Comparison of ENCODE assay signal across 17 mouse cellular contexts in genomic region chr12:8470962-8471361, GRCm38 (mm10). TPM values are rescaled to one million over a fixed set of nuclear protein-coding genes. Genes with fewer than 3 reads are reported as not detected.
DNase-seq lines count a peak whose midpoint lies in the region; ATAC-seq and TF ChIP-seq lines count a peak whose summit lies in the region.
"Had no signal": no experiment of that assay in that cellular context is flagged by ENCODE, and none has a peak within 500 bp of the region (broad histone marks: within the 10 kb centered on the region; RNA-seq: fewer than 3 reads in every experiment).

No protein-coding gene starts in this region.

- no peak for ATAC-seq in midbrain, postnatal 0 days (ENCODE audit: low FRiP score)
- no peak for ATAC-seq in midbrain, embryonic 13.5 days
- ATAC-seq in activated CD4-positive, CD25-positive, alpha-beta regulatory T cell, adult 4 months, result no peak

- no peak for TF ChIP-seq CTCF in midbrain, postnatal 0 days (IDR thresholded peaks at IDR 0.05)

- H3K36me3 ChIP-seq in midbrain, postnatal 0 days (ENCODE audit: insufficient read depth, low read length), result no peaks in the 10 kb centered on the region
- no peaks in the 10 kb centered on the region for H3K36me3 ChIP-seq in midbrain, embryonic 13.5 days
- H3K36me3 ChIP-seq: embryonic facial prominence, embryonic 15.5 days; forebrain, embryonic 12.5 days; intestine, embryonic 15.5 days; neural tube, embryonic 12.5 days had no signal

- no peak overlapping the region for H3K27ac ChIP-seq in midbrain, postnatal 0 days (ENCODE audit: low read depth, low read length)
- H3K27ac ChIP-seq in midbrain, embryonic 13.5 days, result no peak overlapping the region
- H3K27ac ChIP-seq: embryonic facial prominence, embryonic 15.5 days; forebrain, embryonic 12.5 days; intestine, embryonic 15.5 days; kidney, postnatal 0 days; macrophage; neural tube, embryonic 12.5 days had no signal

- no peaks in the 10 kb centered on the region for H3K27me3 ChIP-seq in midbrain, postnatal 0 days (ENCODE audit: insufficient read depth, low read length)
- no peaks in the 10 kb centered on the region for H3K27me3 ChIP-seq in midbrain, embryonic 13.5 days
- H3K27me3 ChIP-seq: embryonic facial prominence, embryonic 15.5 days; forebrain, embryonic 12.5 days; intestine, embryonic 15.5 days; neural tube, embryonic 12.5 days had no signal

- 77% methylated on average over 2 of the region's 2 CpGs for WGBS in midbrain, postnatal 0 days
- WGBS in midbrain, embryonic 13.5 days, result 94% methylated on average over 2 of the region's 2 CpGs

- H3K4me1 ChIP-seq in midbrain, postnatal 0 days (ENCODE audit: insufficient read depth, low read length), result no peaks in the 10 kb centered on the region
- H3K4me1 ChIP-seq in midbrain, embryonic 13.5 days (replicated peaks), result peaks cover 14% of the 10 kb centered on the region

- H3K4me3 ChIP-seq in midbrain, postnatal 0 days (ENCODE audit: low read depth, low read length), result no peak overlapping the region
- no peak overlapping the region for H3K4me3 ChIP-seq in midbrain, embryonic 13.5 days (replicated peaks)
- H3K4me3 ChIP-seq: embryonic facial prominence, embryonic 15.5 days; forebrain, embryonic 12.5 days; intestine, embryonic 15.5 days; neural tube, embryonic 12.5 days had no signal

- no peak overlapping the region for H3K4me2 ChIP-seq in midbrain, postnatal 0 days (ENCODE audit: low read depth, low read length, poor library complexity, severe bottlenecking)
- no peak overlapping the region for H3K4me2 ChIP-seq in midbrain, embryonic 13.5 days (replicated peaks)
- H3K4me2 ChIP-seq: embryonic facial prominence, embryonic 15.5 days; forebrain, embryonic 12.5 days; intestine, embryonic 15.5 days; neural tube, embryonic 12.5 days had no signal

- no peak overlapping the region for H3K9ac ChIP-seq in midbrain, postnatal 0 days (replicated peaks; ENCODE audit: low read length, poor library complexity, severe bottlenecking)
- no peak overlapping the region for H3K9ac ChIP-seq in midbrain, embryonic 13.5 days (replicated peaks)
- H3K9ac ChIP-seq: embryonic facial prominence, embryonic 15.5 days; forebrain, embryonic 12.5 days; intestine, embryonic 15.5 days; neural tube, embryonic 12.5 days had no signal

- DNase-seq in midbrain, postnatal 0 days (ENCODE audit: low spot score), result peak; percentile 43
- peak; percentile 61 for DNase-seq in left cerebral cortex, adult 11 months (ENCODE audit: low spot score)
- DNase-seq in right cerebral cortex, adult 2 months (ENCODE audit: low spot score in 2 of 2), result peak; percentile 55 to 71
- no peak for DNase-seq in neural tube, embryonic 10.5 days (ENCODE audit: extremely low spot score, low spot score)
- DNase-seq in kidney, postnatal 36 days, result no peak
- DNase-seq: cerebellum, adult 11 months; liver; lung, adult 2 months; midbrain, embryonic 14.5 days had no signal

- H3K9me3 ChIP-seq in midbrain, postnatal 0 days (ENCODE audit: low read length), result no peaks in the 10 kb centered on the region
- H3K9me3 ChIP-seq in midbrain, embryonic 13.5 days, result no peaks in the 10 kb centered on the region
- H3K9me3 ChIP-seq: embryonic facial prominence, embryonic 15.5 days; forebrain, embryonic 12.5 days; intestine, embryonic 15.5 days; neural tube, embryonic 12.5 days had no signal

RNA-seq across cellular contexts. Expression of gene Rhob, which starts 28.8 kb away (rescaled TPM):
- 323 and 329 TPM in 2 replicates for total RNA-seq in midbrain, postnatal 0 days (2014; rRNA removed)
- 74.1 and 75.1 TPM in 2 replicates for polyA plus RNA-seq in midbrain, postnatal 0 days (2015; fragmentation: Nextera tagmentation; extraction: Ambion mirVana)
- 55.1 and 67.8 TPM in 2 replicates for polyA plus RNA-seq in midbrain, embryonic 13.5 days (2015; fragmentation: Nextera tagmentation; extraction: Ambion mirVana)
- under 1 TPM; 0.59 to 0.83 TPM for polyA plus RNA-seq in activated CD4-positive, CD25-positive, alpha-beta regulatory T cell, adult 4 months (2017; shearing (Covaris generic))

Comparison
In these comparisons a context has a peak if more than half of its experiments do, and no peak if none do; other contexts are left out.
1. DNase-seq: peak in midbrain, postnatal 0 days (single experiment), left cerebral cortex, adult 11 months (single experiment) and right cerebral cortex, adult 2 months (2 of 2); none in neural tube, embryonic 10.5 days (single experiment) and kidney, postnatal 36 days (0 of 2).
2. RNA of gene Rhob, which starts 28.8 kb away (polyA plus RNA-seq): 74.1 to 75.1 TPM in midbrain, postnatal 0 days and 55.1 to 67.8 TPM in midbrain, embryonic 13.5 days; 0.59 to 0.83 TPM in activated CD4-positive, CD25-positive, alpha-beta regulatory T cell, adult 4 months; every median in the first group is over 10 times any median in the second.